Mouse (Mus musculus) MEL (cell line): ENCODE measurements around the gene Nrip1. TPM values are rescaled to one million over a fixed set of nuclear protein-coding genes. Genes with fewer than 3 reads are reported as not detected.
A peak's percentile ranks its signal among the peaks of the same experiment; 100 is the strongest.

ENCODE experiments used
- DNase-seq: peaks from one replicate; pipeline ENCODE4 v3.0.0; 2011; ENCODE audit warnings: low read depth, low spot score
- H3K27ac ChIP-seq: 2 replicates; pipeline ENCODE4 v1.5.1; 2012; ENCODE audit warnings: low read depth, mild to moderate bottlenecking, control low read depth, low read length, moderate library complexity; ENCODE audit not compliant: control insufficient read depth
- H3K27me3 ChIP-seq, 2 experiments: fragments of 150-350 bp in 1 of 2; sonication (generic) in 1 of 2; 2 replicates each; pipeline ENCODE4 v1.6.1; 2012; ENCODE audit warnings: low read length in 2 of 2, mild to moderate bottlenecking in 2 of 2, improper control_type of control experiment in 1 of 2, moderate library complexity in 1 of 2; ENCODE audit not compliant: insufficient read depth in 2 of 2, control insufficient read depth in 1 of 2
- H3K36me3 ChIP-seq, 2 experiments: 2 replicates each; pipeline ENCODE4 v1.6.1; 2012 to 2014; ENCODE audit warnings: low read length in 2 of 2, improper control_type of control experiment in 1 of 2, inconsistent platforms in 1 of 2, mild to moderate bottlenecking in 1 of 2; ENCODE audit not compliant: insufficient read depth in 2 of 2, control insufficient read depth in 1 of 2
- H3K4me1 ChIP-seq, 2 experiments: fragments of 150-350 bp in 1 of 2; sonication (generic) in 1 of 2; 2 replicates each; pipeline ENCODE4 v1.6.1; 2012; ENCODE audit warnings: low read length in 2 of 2, improper control_type of control experiment in 1 of 2, mild to moderate bottlenecking in 1 of 2; ENCODE audit not compliant: insufficient read depth in 2 of 2, control insufficient read depth in 1 of 2
- H3K4me3 ChIP-seq, 2 experiments: fragments of 150-350 bp in 1 of 2; sonication (generic) in 1 of 2; 2 replicates each; pipeline ENCODE4 v1.5.1; 2012; ENCODE audit warnings: low read depth in 2 of 2, low read length in 2 of 2, mild to moderate bottlenecking in 2 of 2, moderate library complexity in 2 of 2, control low read depth in 1 of 2, improper control_type of control experiment in 1 of 2; ENCODE audit not compliant: control insufficient read depth in 1 of 2, insufficient read depth in 1 of 2
- H3K79me2 ChIP-seq: 2 replicates; pipeline ENCODE4 v1.6.1; 2012; ENCODE audit warnings: mild to moderate bottlenecking, low read length, moderate library complexity; ENCODE audit not compliant: control insufficient read depth, poor library complexity, insufficient read depth
- H3K9ac ChIP-seq: 2 replicates; pipeline ENCODE4 v1.6.1; 2012; ENCODE audit warnings: low read depth, mild to moderate bottlenecking, control low read depth, low read length, moderate library complexity; ENCODE audit not compliant: control insufficient read depth, poor library complexity, severe bottlenecking
- H3K9me3 ChIP-seq: fragments of 150-350 bp; sonication (generic); replicated peaks from 2 replicates; pipeline ENCODE4 v1.6.1; 2012; ENCODE audit warnings: mild to moderate bottlenecking, low read length, improper control_type of control experiment, moderate library complexity; ENCODE audit not compliant: insufficient read depth
- BHLHE40 ChIP-seq: IDR thresholded peaks from 2 replicates; pipeline ENCODE4 v1.6.1; 2012; ENCODE audit warnings: low read depth, mild to moderate bottlenecking, inconsistent platforms, low read length, improper control_type of control experiment, borderline replicate concordance
- CHD2 ChIP-seq: IDR thresholded peaks from 2 replicates; pipeline ENCODE4 v1.6.1; 2011; ENCODE audit warnings: low read length, improper control_type of control experiment
- EP300 ChIP-seq, 2 experiments: IDR thresholded peaks; 2 replicates each; pipeline ENCODE4 v1.6.1; 2011; ENCODE audit warnings: improper control_type of control experiment in 2 of 2, low read length in 2 of 2, low read depth in 1 of 2, mild to moderate bottlenecking in 1 of 2
- ETS1 ChIP-seq: IDR thresholded peaks from 2 replicates; pipeline ENCODE4 v1.6.1; 2012; ENCODE audit warnings: low read depth, mild to moderate bottlenecking, inconsistent platforms, low read length, improper control_type of control experiment, moderate library complexity
- GABPA ChIP-seq: IDR thresholded peaks from 2 replicates; pipeline ENCODE4 v1.6.1; 2012; ENCODE audit warnings: low read depth, mild to moderate bottlenecking, inconsistent platforms, low read length, improper control_type of control experiment, moderate library complexity
- HCFC1 ChIP-seq: IDR thresholded peaks from 2 replicates; pipeline ENCODE4 v1.6.1; 2012; ENCODE audit warnings: low read depth, mild to moderate bottlenecking, inconsistent platforms, low read length, improper control_type of control experiment, moderate library complexity
- KAT2A ChIP-seq: conservative IDR thresholded peaks from 2 replicates; pipeline ENCODE4 v1.6.1; 2012; ENCODE audit warnings: low read depth, low read length, improper control_type of control experiment, inconsistent platforms
- MXI1 ChIP-seq: IDR thresholded peaks from 2 replicates; pipeline ENCODE4 v1.6.1; 2011; ENCODE audit warnings: mild to moderate bottlenecking, low read depth, low read length, improper control_type of control experiment
- MYB ChIP-seq: IDR thresholded peaks from 2 replicates; pipeline ENCODE4 v1.6.1; 2011; ENCODE audit warnings: mild to moderate bottlenecking, low read depth, low read length, improper control_type of control experiment
- MYC ChIP-seq: IDR thresholded peaks from 2 replicates; pipeline ENCODE4 v1.6.1; 2011; ENCODE audit warnings: low read depth, mild to moderate bottlenecking, low read length, improper control_type of control experiment, moderate library complexity
- NRF1 ChIP-seq: IDR thresholded peaks from 2 replicates; pipeline ENCODE4 v1.6.1; 2014; ENCODE audit warnings: low read depth, mild to moderate bottlenecking, inconsistent platforms, low read length, improper control_type of control experiment, moderate library complexity; ENCODE audit not compliant: poor library complexity, insufficient read depth, severe bottlenecking
- POLR2AphosphoS5 ChIP-seq: IDR thresholded peaks from 2 replicates; pipeline ENCODE4 v1.6.1; 2012; ENCODE audit warnings: low read depth, borderline replicate concordance, mild to moderate bottlenecking, inconsistent platforms, low read length, moderate library complexity, mixed read lengths
- RAD21 ChIP-seq: IDR thresholded peaks from 2 replicates; pipeline ENCODE4 v1.6.1; 2011; ENCODE audit warnings: mild to moderate bottlenecking, low read depth, low read length, improper control_type of control experiment
- RCOR1 ChIP-seq: IDR thresholded peaks from 2 replicates; pipeline ENCODE4 v1.6.1; 2012; ENCODE audit warnings: low read depth, mild to moderate bottlenecking, inconsistent platforms, low read length, improper control_type of control experiment
- SMC3 ChIP-seq: IDR thresholded peaks from 2 replicates; pipeline ENCODE4 v1.6.1; 2011; ENCODE audit warnings: low read depth, low read length, improper control_type of control experiment
- TAL1 ChIP-seq: IDR thresholded peaks from 2 replicates; pipeline ENCODE4 v1.6.1; 2012; ENCODE audit warnings: mild to moderate bottlenecking, inconsistent platforms, low read length, moderate library complexity, mixed read lengths
- TCF12 ChIP-seq: IDR thresholded peaks from 2 replicates; pipeline ENCODE4 v1.6.1; 2014; ENCODE audit warnings: low read depth, mild to moderate bottlenecking, inconsistent platforms, low read length, improper control_type of control experiment, moderate library complexity
- UBTF ChIP-seq: IDR thresholded peaks from 2 replicates; pipeline ENCODE4 v1.6.1; 2012; ENCODE audit warnings: low read depth, mild to moderate bottlenecking, inconsistent platforms, low read length, improper control_type of control experiment, moderate library complexity, borderline replicate concordance; ENCODE audit not compliant: insufficient read depth
- USF1 ChIP-seq: IDR thresholded peaks from 2 replicates; pipeline ENCODE4 v1.6.1; 2014; ENCODE audit warnings: low read depth, mild to moderate bottlenecking, inconsistent platforms, low read length, improper control_type of control experiment, moderate library complexity
- ZKSCAN1 ChIP-seq: IDR thresholded peaks from 2 replicates; pipeline ENCODE4 v1.6.1; 2012; ENCODE audit warnings: low read depth, mild to moderate bottlenecking, inconsistent platforms, low read length, improper control_type of control experiment, moderate library complexity
- ZMIZ1 ChIP-seq: IDR thresholded peaks from 2 replicates; pipeline ENCODE4 v1.6.1; 2012; ENCODE audit warnings: low read depth, mild to moderate bottlenecking, inconsistent platforms, low read length, improper control_type of control experiment, moderate library complexity
- ZNF384 ChIP-seq: IDR thresholded peaks from 2 replicates; pipeline ENCODE4 v1.6.1; 2012; ENCODE audit warnings: low read depth, mild to moderate bottlenecking, inconsistent platforms, low read length, improper control_type of control experiment
- polyA plus RNA-seq, 2 experiments: library from polyadenylated mRNA; stranded (reverse) in 1 of 2; unstranded in 1 of 2; fragments of >175 nt in 1 of 2; fragments of >200 nt in 1 of 2; gene quantifications; 2 replicates each; pipeline versions ENCODE4 v1.2.1 to v1.2.4; 2012; ENCODE audit warnings: low replicate concordance in 2 of 2, low read depth in 1 of 2; ENCODE audit not compliant: insufficient read length in 2 of 2, insufficient read depth in 1 of 2, missing spikeins in 1 of 2
- total RNA-seq: library from RNA; depleted of rRNA; stranded (reverse); fragments of 300-350 nt; gene quantifications from 2 replicates; pipeline ENCODE4 v1.2.3, GENCODE M21; 2012

Gene Nrip1
- total and polyA plus RNA-seq, 3 experiments: 13.6 to 42.6 (median 21.1) TPM

DNA sequence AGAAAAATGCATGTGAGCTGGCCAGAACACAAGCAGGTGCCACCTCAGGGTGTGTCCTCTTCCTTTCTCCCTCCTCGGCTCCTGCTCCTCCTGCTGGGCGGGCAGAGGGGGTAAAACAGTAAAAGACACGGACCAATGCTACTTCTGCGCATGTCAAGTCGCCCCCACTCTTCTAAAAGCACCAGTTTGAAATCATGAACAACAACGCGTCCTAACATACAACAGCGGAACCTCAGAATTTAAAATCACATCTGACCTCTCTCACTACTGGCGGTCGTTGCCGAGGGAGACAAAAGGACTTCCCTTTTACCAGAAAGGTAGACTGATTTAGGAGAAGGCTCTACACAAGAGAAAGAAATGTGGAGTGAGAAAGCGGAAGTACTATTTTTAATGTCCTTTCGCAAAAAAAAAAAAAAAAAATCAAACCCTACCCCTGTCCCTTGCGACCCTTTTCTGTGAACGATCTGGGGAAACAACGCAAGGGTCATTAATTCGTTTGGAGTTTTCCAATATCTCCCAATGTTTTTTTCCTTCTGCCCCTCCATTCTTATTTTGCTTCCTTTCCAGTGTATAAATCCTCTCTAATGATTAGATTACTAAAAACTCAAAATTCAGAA lies 7.7 kb downstream of the Nrip1 start:
- Histone ChIP-seq H3K27ac (no peak overlapping the region), H3K4me3 (peak overlapping the region in 1 of 2 experiments; percentile 38; a peak in 1 of 4 replicates), H3K9me3 (no peaks in the 10 kb centered on the region), H3K36me3 (peaks cover 1 to 19% of the 10 kb centered on the region in 2 experiments), H3K4me1 (peaks cover 7 to 15% of the 10 kb centered on the region in 2 experiments; a peak in 2 of 4 replicates), H3K79me2 (peaks cover 62% of the 10 kb centered on the region), H3K9ac (0 out of 2 replicates have a peak overlapping the region, but pooled peaks have one; percentile 13), H3K27me3 (no peaks in the 10 kb centered on the region)
- peak; percentile 83 for DNase-seq
- TF ChIP-seq EP300 (IDR thresholded peaks at IDR 0.05; ENCODE audit: low read depth in 1 of 2, low read length in 2 of 2): 0 out of 4 replicates have a peak, but pooled peaks have one; percentile 41 to 47
- TF ChIP-seq RAD21: no peak
- no peak for TF ChIP-seq CHD2
- no peak for TF ChIP-seq NRF1
- TF ChIP-seq MYB: no peak
- no peak for TF ChIP-seq ZMIZ1
- TF ChIP-seq ZKSCAN1: no peak
- no peak for TF ChIP-seq UBTF
- TF ChIP-seq MYC: 0 out of 2 replicates have a peak, but pooled peaks have one; percentile 37
- 0 out of 2 replicates have a peak, but pooled peaks have one; percentile 39 for TF ChIP-seq MXI1
- TF ChIP-seq GABPA: no peak
- TF ChIP-seq ETS1: peak; percentile 36; the same call in 1 of the 2 replicates
- TF ChIP-seq RCOR1: peak; percentile 89
- TF ChIP-seq ZNF384: peak; percentile 93
- no peak for TF ChIP-seq HCFC1
- no peak for TF ChIP-seq BHLHE40
- no peak for TF ChIP-seq KAT2A
- TF ChIP-seq SMC3: no peak
- no peak for TF ChIP-seq TCF12

GRCm38 (mm10) chr16:76365237-76365636 lies 8.4 kb downstream of the Nrip1 start:
- peaks cover 1 to 19% of the 10 kb centered on the region in 2 experiments for H3K36me3 ChIP-seq
- H3K4me1 ChIP-seq: peaks cover 7 to 15% of the 10 kb centered on the region in 2 experiments; a peak in 2 of 4 replicates
- peaks cover 64% of the 10 kb centered on the region for H3K79me2 ChIP-seq
- no peaks in the 10 kb centered on the region for H3K27me3 ChIP-seq
- DNase-seq: no peak
- no peak overlapping the region for H3K4me3 ChIP-seq
- no peaks in the 10 kb centered on the region for H3K9me3 ChIP-seq
- H3K27ac ChIP-seq: no peak overlapping the region
- H3K9ac ChIP-seq: no peak overlapping the region
- no peak for TF ChIP-seq MXI1
- TF ChIP-seq USF1: no peak
- TF ChIP-seq POLR2AphosphoS5: no peak
- TF ChIP-seq TAL1: no peak
- TF ChIP-seq KAT2A: no peak
